Mouse (Mus musculus) liver, embryonic 13.5 days (tissue): ENCODE data around the gene Zfp36l2. TPM values are rescaled to one million over a fixed set of nuclear protein-coding genes. Genes with fewer than 3 reads are reported as not detected.
"Not testable (repeated sequence)": the region's sequence is repeated elsewhere in the genome, so short reads cannot be mapped to it uniquely, and the experiment has no call there.

Experiments used
- ATAC-seq: fragments of 200-750 bp; cut with Nextera tagmentation; 2 replicates; pipeline ENCODE4 v1.8.0; 2017; ENCODE audit warnings: low read depth, mild to moderate bottlenecking, moderate number of reproducible peaks, moderate library complexity
- DNase-seq: peaks from one replicate; pipeline ENCODE4 v3.0.0; 2022
- H3K27ac ChIP-seq: fragments of 300-500 bp; sonication (generic); 2 replicates; pipeline ENCODE4 v1.5.1; 2015; ENCODE audit warnings: moderate library complexity, mild to moderate bottlenecking, inconsistent platforms
- H3K27me3 ChIP-seq: fragments of 300-500 bp; sonication (generic); 2 replicates; pipeline ENCODE4 v1.6.1; 2015; ENCODE audit warnings: mild to moderate bottlenecking, inconsistent platforms
- H3K36me3 ChIP-seq: fragments of 300-500 bp; sonication (generic); 2 replicates; pipeline ENCODE4 v1.6.1; 2015; ENCODE audit warnings: mild to moderate bottlenecking, inconsistent platforms
- H3K4me1 ChIP-seq: fragments of 300-500 bp; sonication (generic); replicated peaks from 2 replicates; pipeline ENCODE4 v1.6.1; 2015; ENCODE audit warnings: inconsistent platforms
- H3K4me2 ChIP-seq: fragments of 300-500 bp; sonication (generic); 2 replicates; pipeline ENCODE4 v1.6.1; 2015; ENCODE audit warnings: inconsistent platforms, mild to moderate bottlenecking, moderate library complexity
- H3K4me3 ChIP-seq: fragments of 300-500 bp; sonication (generic); replicated peaks from 2 replicates; pipeline ENCODE4 v1.5.1; 2015; ENCODE audit warnings: mild to moderate bottlenecking, inconsistent platforms
- H3K9ac ChIP-seq: fragments of 300-500 bp; sonication (generic); 2 replicates; pipeline ENCODE4 v1.6.1; 2015; ENCODE audit warnings: mild to moderate bottlenecking, inconsistent platforms
- H3K9me3 ChIP-seq: fragments of 300-500 bp; sonication (generic); replicated peaks from 2 replicates; pipeline ENCODE4 v1.6.1; 2016; ENCODE audit warnings: inconsistent platforms
- WGBS: fragments of 180-500 bp; shearing (Covaris S2); methylation state at CpG from one replicate; pipeline ENCODE4 v1.1.7; 2015; ENCODE audit not compliant: insufficient replicate concordance; 5-methylcytosine and 5-hydroxymethylcytosine counted together
- polyA plus RNA-seq: library from polyadenylated mRNA; unstranded; fragments of >200 nt; fragmentation: Nextera tagmentation; extraction: Ambion mirVana; gene quantifications from 2 replicates; pipeline ENCODE4 v1.2.1, GENCODE M21; 2015

Zfp36l2 gene
- polyA plus RNA-seq, 1 experiment from 2014 or later, result 8.9 TPM

GRCm38 (mm10) chr17:84194282-84195002 is 6.7 kb upstream of the Zfp36l2 start:
- Histone ChIP-seq H3K9me3 (no peaks in the 10 kb centered on the region), H3K27me3 (no peaks in the 10 kb centered on the region), H3K4me2 (no peak overlapping the region), H3K36me3 (peaks cover 27% of the 10 kb centered on the region), H3K27ac (no peak overlapping the region), H3K4me3 (no peak overlapping the region), H3K4me1 (peaks cover 26% of the 10 kb centered on the region), H3K9ac (no peak overlapping the region)
- no peak for DNase-seq
- ATAC-seq, result no peak
- 72% methylated on average over 4 of the region's 4 CpGs for WGBS

GRCm38 (mm10) chr17:84193411-84193810 is 5.7 kb upstream of the Zfp36l2 start:
- peaks cover 27% of the 10 kb centered on the region for H3K36me3 ChIP-seq
- peaks cover 35% of the 10 kb centered on the region for H3K4me1 ChIP-seq
- H3K27me3 ChIP-seq, result no peaks in the 10 kb centered on the region
- no peaks in the 10 kb centered on the region for H3K9me3 ChIP-seq
- H3K4me2 ChIP-seq, result no peak overlapping the region
- H3K4me3 ChIP-seq, result no peak overlapping the region
- 88% methylated on average over 9 of the region's 9 CpGs for WGBS
- H3K9ac ChIP-seq, result no peak overlapping the region
- no peak overlapping the region; the same call in 1 of the 2 replicates for H3K27ac ChIP-seq
- no peak for ATAC-seq
- DNase-seq, result no peak

GRCm38 (mm10) chr17:84191946-84192345 is 4.2 kb upstream of the Zfp36l2 start:
- Histone ChIP-seq H3K27ac (no peak overlapping the region), H3K9ac (no peak overlapping the region), H3K4me1 (peaks cover 32% of the 10 kb centered on the region), H3K9me3 (no peaks in the 10 kb centered on the region), H3K27me3 (no peaks in the 10 kb centered on the region), H3K4me3 (no peak overlapping the region), H3K36me3 (peaks cover 28% of the 10 kb centered on the region), H3K4me2 (no peak overlapping the region)
- no peak for ATAC-seq
- DNase-seq, result no peak
- WGBS, result 78% methylated on average over 4 of the region's 4 CpGs

GRCm38 (mm10) chr17:84190885-84191284 is 3.1 kb upstream of the Zfp36l2 start:
- Histone ChIP-seq H3K27me3 (no peaks in the 10 kb centered on the region), H3K4me3 (no peak overlapping the region), H3K27ac (peak overlapping the region; percentile 98; the same call in 1 of the 2 replicates), H3K36me3 (peaks cover 38% of the 10 kb centered on the region), H3K9ac (no peak overlapping the region), H3K4me2 (peak overlapping the region; percentile 6; the same call in 1 of the 2 replicates), H3K9me3 (no peaks in the 10 kb centered on the region), H3K4me1 (peaks cover 39% of the 10 kb centered on the region)
- 19% methylated on average over 8 of the region's 8 CpGs for WGBS
- DNase-seq (peak; percentile 72), ATAC-seq (no peak)

- 70% methylated on average over 5 of the region's 5 CpGs for WGBS
- DNase-seq, result no peak
- peak overlapping the region; percentile 98 for H3K27ac ChIP-seq
- peak overlapping the region; percentile 76 for H3K4me3 ChIP-seq
- no peak for ATAC-seq
- peak overlapping the region; percentile 97 for H3K4me2 ChIP-seq
- H3K27me3 ChIP-seq, result no peaks in the 10 kb centered on the region
- H3K9ac ChIP-seq, result peak overlapping the region; percentile 91
- H3K4me1 ChIP-seq, result peaks cover 37% of the 10 kb centered on the region
- H3K36me3 ChIP-seq, result peaks cover 50% of the 10 kb centered on the region
- no peaks in the 10 kb centered on the region for H3K9me3 ChIP-seq
Observed at GRCm38 (mm10) chr17:84189127-84189854, 1.5 kb upstream of the Zfp36l2 start.

GRCm38 (mm10) chr17:84188374-84188961 is 721 bp upstream of the Zfp36l2 start:
- DNase-seq (peak; percentile 87), ATAC-seq (peak; percentile 80)
- Histone ChIP-seq H3K27me3 (no peaks in the 10 kb centered on the region), H3K36me3 (peaks cover 49% of the 10 kb centered on the region), H3K9ac (peak overlapping the region; percentile 91), H3K27ac (peak overlapping the region; percentile 98), H3K4me3 (peak overlapping the region; percentile 76), H3K4me1 (peaks cover 39% of the 10 kb centered on the region), H3K9me3 (no peaks in the 10 kb centered on the region), H3K4me2 (peak overlapping the region; percentile 97)
- 1% methylated on average over 38 of the region's 38 CpGs for WGBS

GRCm38 (mm10) chr17:84187264-84187663 is 483 bp downstream of the Zfp36l2 start:
- 0% methylated on average over 13 of the region's 37 CpGs for WGBS
- H3K4me3 ChIP-seq, result peak overlapping the region; percentile 97
- peak overlapping the region; percentile 99 for H3K9ac ChIP-seq
- H3K36me3 ChIP-seq, result peaks cover 39% of the 10 kb centered on the region
- H3K9me3 ChIP-seq, DNase-seq, H3K27me3 ChIP-seq: not testable (repeated sequence)
- peak overlapping the region; percentile 97 for H3K4me2 ChIP-seq
- H3K27ac ChIP-seq, result peak overlapping the region; percentile 98
- ATAC-seq, result peak; percentile 13
- H3K4me1 ChIP-seq, result peaks cover 51% of the 10 kb centered on the region

- H3K9me3 ChIP-seq, result no peaks in the 10 kb centered on the region
- H3K4me3 ChIP-seq, result peak overlapping the region; percentile 97
- peaks cover 58% of the 10 kb centered on the region for H3K4me1 ChIP-seq
- peak overlapping the region; percentile 96 for H3K4me2 ChIP-seq
- under 1% methylated on average over 80 of the region's 80 CpGs for WGBS
- peak overlapping the region; percentile 91 for H3K27ac ChIP-seq
- DNase-seq, result peak; percentile 56
- no peak for ATAC-seq
- H3K9ac ChIP-seq, result peak overlapping the region; percentile 99
- H3K36me3 ChIP-seq, result peaks cover 33% of the 10 kb centered on the region
- no peaks in the 10 kb centered on the region for H3K27me3 ChIP-seq
Observed at GRCm38 (mm10) chr17:84186451-84187202, 1.1 kb downstream of the Zfp36l2 start.

GRCm38 (mm10) chr17:84185581-84186450 is 1.9 kb downstream of the Zfp36l2 start:
- H3K9me3 ChIP-seq, result no peaks in the 10 kb centered on the region
- peak overlapping the region; percentile 96 for H3K4me2 ChIP-seq
- peak overlapping the region; percentile 91 for H3K27ac ChIP-seq
- ATAC-seq (peak; percentile 2; the same call in 1 of the 2 replicates), DNase-seq (peak; percentile 70)
- peak overlapping the region; percentile 97 for H3K4me3 ChIP-seq
- peak overlapping the region; percentile 99 for H3K9ac ChIP-seq
- no peaks in the 10 kb centered on the region for H3K27me3 ChIP-seq
- peaks cover 30% of the 10 kb centered on the region for H3K36me3 ChIP-seq
- peaks cover 63% of the 10 kb centered on the region for H3K4me1 ChIP-seq
- WGBS, result under 1% methylated on average over 96 of the region's 108 CpGs

GRCm38 (mm10) chr17:84185011-84185411 is 2.7 kb downstream of the Zfp36l2 start:
- no peaks in the 10 kb centered on the region for H3K9me3 ChIP-seq
- DNase-seq (peak; percentile 37), ATAC-seq (no peak)
- H3K4me1 ChIP-seq, result peaks cover 63% of the 10 kb centered on the region
- under 1% methylated on average over 7 of the region's 7 CpGs for WGBS
- peak overlapping the region; percentile 99 for H3K9ac ChIP-seq
- peak overlapping the region; percentile 91 for H3K27ac ChIP-seq
- H3K4me3 ChIP-seq, result peak overlapping the region; percentile 97
- peak overlapping the region; percentile 96 for H3K4me2 ChIP-seq
- H3K27me3 ChIP-seq, result no peaks in the 10 kb centered on the region
- H3K36me3 ChIP-seq, result peaks cover 25% of the 10 kb centered on the region
